Mouse (Mus musculus): ENCODE data around the gene Golph3. TPM values are rescaled to one million over a fixed set of nuclear protein-coding genes. Genes with fewer than 3 reads are reported as not detected.

Golph3 gene
- polyA plus RNA-seq, 1 experiment from 2014 or later, result 108 TPM

- DNase-seq (ENCODE audit: low spot score) (no peak), ATAC-seq (ENCODE audit: insufficient read depth, low FRiP score, low TSS enrichment) (peak; percentile 18; the same call in 1 of the 2 replicates)
- no peaks in the 10 kb centered on the region; the same call in 1 of the 2 replicates for H3K4me1 ChIP-seq (ENCODE audit: control insufficient read depth, insufficient read depth, low read length)
- WGBS, result 60% methylated on average over 18 of the region's 18 CpGs
- peak overlapping the region; percentile 21; the same call in 1 of the 2 replicates for H3K4me3 ChIP-seq (ENCODE audit: low read depth, low read length)
- peak overlapping the region; percentile 35; the same call in 1 of the 2 replicates for H3K9ac ChIP-seq (ENCODE audit: low read length)
- H3K9me3 ChIP-seq (ENCODE audit: control insufficient read depth, low read length), result no peaks in the 10 kb centered on the region
- no peaks in the 10 kb centered on the region for H3K36me3 ChIP-seq (ENCODE audit: control insufficient read depth, insufficient read depth, low read length)
- peak overlapping the region; percentile 50 for H3K4me2 ChIP-seq (ENCODE audit: low read depth)
- no peak overlapping the region for H3K27ac ChIP-seq (ENCODE audit: low read depth, low read length)
- H3K27me3 ChIP-seq (ENCODE audit: control insufficient read depth, insufficient read depth, low read length), result peaks cover 3% of the 10 kb centered on the region; the same call in 1 of the 2 replicates
Measured at GRCm38 (mm10) chr15:12374916-12375315, 53.7 kb downstream of the Golph3 start.

DNA sequence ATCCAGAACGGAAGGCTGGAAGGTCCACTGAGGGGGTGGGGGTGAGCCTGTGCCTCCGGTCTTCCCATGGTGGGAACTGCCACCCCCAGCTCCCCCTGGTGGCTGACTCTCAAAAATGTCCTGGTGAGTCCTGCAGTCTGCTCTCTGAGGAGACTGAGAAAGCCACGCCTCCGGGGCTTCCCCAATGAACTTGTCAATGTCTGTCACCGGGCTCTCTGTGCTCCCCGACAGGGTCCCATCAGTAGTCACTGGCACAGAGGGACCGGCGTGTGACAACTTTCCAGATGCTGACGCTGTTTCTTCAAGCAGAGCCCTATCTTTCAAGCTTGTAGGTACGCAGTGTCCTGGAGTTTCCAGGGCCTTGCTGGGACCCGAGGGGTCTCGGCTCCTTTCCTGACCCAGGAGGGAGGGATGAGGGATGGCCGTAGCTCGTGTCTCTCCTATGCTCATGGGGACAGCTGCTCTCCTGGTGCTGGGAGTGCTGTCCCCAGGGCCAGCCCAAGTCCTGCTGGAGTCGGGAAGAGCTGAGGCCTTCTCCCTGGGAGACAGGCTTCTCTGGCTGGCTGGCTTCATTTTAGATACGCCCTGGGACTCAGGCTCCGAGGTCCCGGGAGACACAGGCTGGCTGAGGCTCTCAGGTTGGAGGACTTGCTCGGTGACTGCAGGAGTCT, 54.5 kb downstream of the Golph3 start:
- Histone ChIP-seq H3K36me3 (ENCODE audit: control insufficient read depth, insufficient read depth, low read length) (no peaks in the 10 kb centered on the region), H3K4me1 (ENCODE audit: control insufficient read depth, insufficient read depth, low read length) (no peaks in the 10 kb centered on the region; the same call in 1 of the 2 replicates), H3K9ac (ENCODE audit: low read length) (no peak overlapping the region), H3K27me3 (ENCODE audit: control insufficient read depth, insufficient read depth, low read length) (peaks cover 3% of the 10 kb centered on the region; the same call in 1 of the 2 replicates), H3K4me2 (ENCODE audit: low read depth) (peak overlapping the region; percentile 50), H3K9me3 (ENCODE audit: control insufficient read depth, low read length) (no peaks in the 10 kb centered on the region), H3K4me3 (ENCODE audit: low read depth, low read length) (peak overlapping the region; percentile 21), H3K27ac (ENCODE audit: low read depth, low read length) (0 out of 2 replicates have a peak overlapping the region, but pooled peaks have one; percentile 10)
- ATAC-seq (ENCODE audit: insufficient read depth, low FRiP score, low TSS enrichment) (peak; percentile 81), DNase-seq (ENCODE audit: low spot score) (peak; percentile 89)
- 5% methylated on average over 19 of the region's 19 CpGs for WGBS

DNA sequence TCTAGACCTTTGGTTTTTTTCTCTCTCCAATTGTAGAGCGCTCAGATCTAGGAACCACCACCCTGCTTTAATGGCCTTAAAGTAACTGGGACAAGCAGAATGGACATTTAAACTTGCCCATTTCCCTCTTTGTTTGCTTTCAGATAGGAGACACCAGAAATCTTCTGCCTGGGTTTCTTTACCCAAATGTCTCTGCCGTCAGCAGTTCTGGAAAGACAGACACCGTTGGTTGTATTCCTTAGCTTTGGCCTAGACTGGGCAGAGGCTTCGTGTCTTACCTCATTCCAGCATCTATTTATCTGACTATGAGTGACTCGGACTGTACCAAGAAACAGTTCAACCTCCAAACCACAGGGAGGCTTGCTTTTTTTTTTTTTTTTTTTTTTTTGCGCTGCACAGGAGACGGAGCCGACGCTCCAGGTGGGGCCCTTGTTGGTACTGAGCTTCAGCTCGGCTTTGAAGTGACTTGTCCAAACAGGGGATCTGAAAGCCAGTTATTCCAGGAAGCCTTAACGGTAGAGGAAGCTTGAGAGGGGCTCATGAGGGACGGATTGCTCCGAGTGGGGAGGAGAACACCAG, 55.3 kb downstream of the Golph3 start:
- DNase-seq (ENCODE audit: low spot score) (no peak), ATAC-seq (ENCODE audit: insufficient read depth, low FRiP score, low TSS enrichment) (no peak)
- Histone ChIP-seq H3K36me3 (ENCODE audit: control insufficient read depth, insufficient read depth, low read length) (no peaks in the 10 kb centered on the region), H3K27me3 (ENCODE audit: control insufficient read depth, insufficient read depth, low read length) (peaks cover 3% of the 10 kb centered on the region; the same call in 1 of the 2 replicates), H3K4me2 (ENCODE audit: low read depth) (no peak overlapping the region), H3K27ac (ENCODE audit: low read depth, low read length) (no peak overlapping the region), H3K9ac (ENCODE audit: low read length) (no peak overlapping the region), H3K4me3 (ENCODE audit: low read depth, low read length) (no peak overlapping the region), H3K4me1 (ENCODE audit: control insufficient read depth, insufficient read depth, low read length) (no peaks in the 10 kb centered on the region), H3K9me3 (ENCODE audit: control insufficient read depth, low read length) (no peaks in the 10 kb centered on the region)
- WGBS, result 45% methylated on average over 13 of the region's 13 CpGs

DNA sequence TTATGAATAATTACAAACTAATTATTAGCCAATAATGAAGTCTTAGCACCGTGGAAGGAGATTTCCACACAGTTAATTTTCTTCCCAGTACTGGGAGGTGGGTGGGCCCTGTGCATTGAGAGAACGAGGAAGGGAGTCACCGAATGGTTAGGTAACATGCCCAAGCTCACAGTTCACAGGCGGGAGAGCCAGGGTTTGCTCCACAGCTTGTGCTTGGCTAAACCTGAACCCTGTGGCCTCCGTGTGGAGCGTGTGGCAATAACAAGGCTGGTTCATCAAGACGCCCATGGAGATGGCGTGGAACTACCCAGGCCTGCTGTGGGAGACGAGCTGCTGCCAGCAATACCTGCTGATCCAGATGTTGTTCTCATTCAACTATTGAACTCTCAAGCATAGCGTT, 56.5 kb downstream of the Golph3 start:
- H3K4me1 ChIP-seq (ENCODE audit: control insufficient read depth, insufficient read depth, low read length), result no peaks in the 10 kb centered on the region
- no peaks in the 10 kb centered on the region for H3K36me3 ChIP-seq (ENCODE audit: control insufficient read depth, insufficient read depth, low read length)
- H3K9me3 ChIP-seq (ENCODE audit: control insufficient read depth, low read length), result no peaks in the 10 kb centered on the region
- no peak overlapping the region for H3K4me3 ChIP-seq (ENCODE audit: low read depth, low read length)
- ATAC-seq (ENCODE audit: insufficient read depth, low FRiP score, low TSS enrichment) (no peak), DNase-seq (ENCODE audit: low spot score) (no peak)
- H3K4me2 ChIP-seq (ENCODE audit: low read depth), result no peak overlapping the region
- H3K9ac ChIP-seq (ENCODE audit: low read length), result no peak overlapping the region
- peaks cover 3% of the 10 kb centered on the region; the same call in 1 of the 2 replicates for H3K27me3 ChIP-seq (ENCODE audit: control insufficient read depth, insufficient read depth, low read length)
- no peak overlapping the region for H3K27ac ChIP-seq (ENCODE audit: low read depth, low read length)
- 82% methylated on average over 10 of the region's 10 CpGs for WGBS

DNA sequence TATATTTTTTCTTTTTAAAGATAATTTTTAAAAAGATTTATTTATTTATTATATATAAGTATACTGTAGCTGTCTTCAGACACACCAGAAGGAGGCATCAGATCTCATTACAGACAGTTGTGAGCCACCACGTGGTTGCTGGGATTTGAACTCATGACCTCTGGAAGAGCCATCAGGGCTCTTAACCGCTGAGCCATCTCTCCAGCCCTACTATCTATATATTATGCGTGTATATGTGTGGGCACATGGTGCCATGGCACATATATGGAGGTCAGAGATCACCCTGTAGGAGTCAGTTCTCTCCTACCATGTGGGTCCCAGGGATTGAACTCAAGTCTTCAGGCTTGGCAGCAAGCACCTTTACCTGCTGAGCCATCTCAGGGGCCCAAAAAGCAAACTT, 58.8 kb downstream of the Golph3 start:
- no peaks in the 10 kb centered on the region for H3K4me1 ChIP-seq (ENCODE audit: control insufficient read depth, insufficient read depth, low read length)
- no peak overlapping the region for H3K4me3 ChIP-seq (ENCODE audit: low read depth, low read length)
- peaks cover 3% of the 10 kb centered on the region; the same call in 1 of the 2 replicates for H3K27me3 ChIP-seq (ENCODE audit: control insufficient read depth, insufficient read depth, low read length)
- no peaks in the 10 kb centered on the region for H3K36me3 ChIP-seq (ENCODE audit: control insufficient read depth, insufficient read depth, low read length)
- DNase-seq (ENCODE audit: low spot score) (no peak), ATAC-seq (ENCODE audit: insufficient read depth, low FRiP score, low TSS enrichment) (no peak)
- no peak overlapping the region for H3K4me2 ChIP-seq (ENCODE audit: low read depth)
- no peaks in the 10 kb centered on the region for H3K9me3 ChIP-seq (ENCODE audit: control insufficient read depth, low read length)
- 92% methylated on average over 3 of the region's 3 CpGs for WGBS
- H3K9ac ChIP-seq (ENCODE audit: low read length), result no peak overlapping the region
- no peak overlapping the region for H3K27ac ChIP-seq (ENCODE audit: low read depth, low read length)

- 54% methylated on average over 5 of the region's 5 CpGs for WGBS
- Histone ChIP-seq H3K27ac (ENCODE audit: low read depth, low read length) (no peak overlapping the region), H3K27me3 (ENCODE audit: control insufficient read depth, insufficient read depth, low read length) (peaks cover 3% of the 10 kb centered on the region; the same call in 1 of the 2 replicates), H3K9me3 (ENCODE audit: control insufficient read depth, low read length) (no peaks in the 10 kb centered on the region), H3K36me3 (ENCODE audit: control insufficient read depth, insufficient read depth, low read length) (no peaks in the 10 kb centered on the region), H3K4me2 (ENCODE audit: low read depth) (no peak overlapping the region), H3K4me3 (ENCODE audit: low read depth, low read length) (no peak overlapping the region), H3K4me1 (ENCODE audit: control insufficient read depth, insufficient read depth, low read length) (no peaks in the 10 kb centered on the region), H3K9ac (ENCODE audit: low read length) (no peak overlapping the region)
- ATAC-seq (ENCODE audit: insufficient read depth, low FRiP score, low TSS enrichment) (no peak), DNase-seq (ENCODE audit: low spot score) (no peak)
Measured at GRCm38 (mm10) chr15:12380548-12380947, 59.3 kb downstream of the Golph3 start.

DNA sequence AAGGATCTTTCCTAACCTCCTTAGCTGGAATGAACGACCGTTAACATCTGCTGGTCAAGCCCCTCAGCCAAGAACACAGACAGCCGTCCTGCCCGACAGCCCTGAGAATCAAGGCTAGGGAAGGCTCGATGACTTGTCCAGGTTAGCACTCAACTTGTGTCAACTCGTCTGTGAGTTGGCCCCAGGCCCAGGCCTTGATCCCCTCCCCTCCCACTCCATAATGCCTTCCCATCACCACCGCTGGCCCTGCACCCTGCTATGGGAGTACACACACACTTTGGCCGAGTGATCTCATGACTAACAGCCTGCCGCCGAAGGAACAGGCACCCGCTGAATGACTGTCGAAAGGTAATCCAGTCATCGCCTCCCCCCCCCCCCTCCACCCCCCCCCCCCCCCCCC, 63.4 kb downstream of the Golph3 start:
- 91% methylated on average over 12 of the region's 13 CpGs for WGBS

DNA sequence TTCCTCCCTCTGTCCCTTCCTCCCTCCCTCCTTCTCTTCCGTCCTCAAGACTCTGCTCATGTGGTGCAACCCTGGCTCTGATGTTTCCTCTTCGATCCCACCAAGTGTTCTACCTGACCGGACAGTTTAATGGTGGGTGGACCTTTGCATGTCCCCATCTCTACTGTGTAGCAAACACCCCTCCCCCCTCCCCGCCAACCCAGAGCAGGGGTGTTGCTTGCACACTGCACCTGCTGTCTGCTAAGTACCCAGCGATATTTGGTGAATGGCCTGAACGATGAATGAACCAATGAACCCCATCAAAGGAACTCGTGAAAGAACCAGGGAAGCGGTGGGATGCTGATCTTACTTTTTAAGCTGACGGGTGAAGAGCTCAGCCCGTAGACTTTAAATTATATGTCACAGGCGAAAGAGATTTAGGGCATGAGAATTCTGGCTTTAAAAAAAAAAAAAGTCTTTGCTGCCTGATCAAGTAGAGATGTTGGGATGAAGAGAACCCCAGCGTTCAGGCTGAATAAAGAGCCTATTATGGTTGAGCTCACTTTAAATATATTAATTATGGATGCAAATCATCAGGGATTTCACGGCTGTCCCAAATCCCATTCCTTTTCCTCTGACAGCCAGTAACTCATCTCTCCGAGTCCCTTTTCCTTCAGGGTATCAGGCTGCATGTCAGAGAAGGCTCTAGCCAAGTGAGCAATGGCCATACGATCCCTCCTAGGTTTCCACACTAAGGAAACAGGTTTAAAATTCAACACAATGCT, 67.7 kb downstream of the Golph3 start:
- no peak overlapping the region for H3K27ac ChIP-seq (ENCODE audit: low read depth, low read length)
- no peak for ATAC-seq (ENCODE audit: insufficient read depth, low FRiP score, low TSS enrichment)
- 61% methylated on average over 15 of the region's 15 CpGs for WGBS

More for the DNA sequence above, 63.4 kb downstream of the Golph3 start:
- Histone ChIP-seq H3K27ac (ENCODE audit: low read depth, low read length) (no peak overlapping the region), H3K4me2 (ENCODE audit: low read depth) (no peak overlapping the region), H3K9ac (ENCODE audit: low read length) (no peak overlapping the region), H3K36me3 (ENCODE audit: control insufficient read depth, insufficient read depth, low read length) (no peaks in the 10 kb centered on the region), H3K9me3 (ENCODE audit: control insufficient read depth, low read length) (no peaks in the 10 kb centered on the region), H3K27me3 (ENCODE audit: control insufficient read depth, insufficient read depth, low read length) (no peaks in the 10 kb centered on the region), H3K4me3 (ENCODE audit: low read depth, low read length) (no peak overlapping the region), H3K4me1 (ENCODE audit: control insufficient read depth, insufficient read depth, low read length) (0 out of 2 replicates have a peak, but pooled peaks cover 2% of the 10 kb centered on the region)
- no peak for DNase-seq (ENCODE audit: low spot score)
- no peak for ATAC-seq (ENCODE audit: insufficient read depth, low FRiP score, low TSS enrichment)

More for the DNA sequence above, 67.7 kb downstream of the Golph3 start:
- no peak overlapping the region for H3K4me3 ChIP-seq (ENCODE audit: low read depth, low read length)
- H3K4me2 ChIP-seq (ENCODE audit: low read depth), result no peak overlapping the region
- no peaks in the 10 kb centered on the region for H3K9me3 ChIP-seq (ENCODE audit: control insufficient read depth, low read length)
- H3K4me1 ChIP-seq (ENCODE audit: control insufficient read depth, insufficient read depth, low read length), result 0 out of 2 replicates have a peak, but pooled peaks cover 2% of the 10 kb centered on the region
- no peak for DNase-seq (ENCODE audit: low spot score)
- no peaks in the 10 kb centered on the region for H3K27me3 ChIP-seq (ENCODE audit: control insufficient read depth, insufficient read depth, low read length)
- no peaks in the 10 kb centered on the region for H3K36me3 ChIP-seq (ENCODE audit: control insufficient read depth, insufficient read depth, low read length)
- no peak overlapping the region for H3K9ac ChIP-seq (ENCODE audit: low read length)
